In the genomic region with DNA sequence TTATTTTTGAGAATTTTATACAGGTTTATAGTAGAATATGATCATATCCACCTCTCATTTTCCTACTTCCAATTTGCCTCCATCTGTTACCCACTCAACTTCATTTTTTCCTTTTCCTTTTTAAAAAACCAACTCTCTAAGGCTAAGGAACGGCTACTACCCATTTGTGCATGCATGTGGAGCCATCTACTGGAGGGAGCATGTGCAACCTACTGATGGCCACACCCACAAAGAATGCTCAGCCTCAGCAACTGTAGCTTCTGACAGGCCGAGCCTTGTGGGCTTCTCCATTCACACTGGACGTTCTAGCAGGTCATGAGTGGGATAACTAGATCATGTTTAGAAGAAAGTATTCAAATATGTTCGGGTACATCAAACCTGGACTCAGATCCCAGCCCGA, we compare ENCODE assay signal across 8 mouse cellular contexts.
DNase-seq lines count a peak whose midpoint lies in the region; ATAC-seq and TF ChIP-seq lines count a peak whose summit lies in the region.

No protein-coding gene starts in this region.

- no peaks in the 10 kb centered on the region for H3K27me3 ChIP-seq in hindbrain, embryonic 11.5 days (ENCODE audit: control insufficient read depth, insufficient read depth, low read length)
- no peaks in the 10 kb centered on the region for H3K27me3 ChIP-seq in hindbrain, embryonic 13.5 days
- no peaks in the 10 kb centered on the region for H3K27me3 ChIP-seq in MEL (ENCODE audit: control insufficient read depth in 1 of 2, insufficient read depth in 2 of 2, low read length in 2 of 2)

- no peak for ATAC-seq in hindbrain, embryonic 11.5 days (ENCODE audit: low FRiP score)
- ATAC-seq in hindbrain, embryonic 13.5 days (ENCODE audit: low FRiP score) = no peak

- no peak overlapping the region for H3K27ac ChIP-seq in hindbrain, embryonic 11.5 days (ENCODE audit: low read depth, low read length)
- H3K27ac ChIP-seq in hindbrain, embryonic 13.5 days = no peak overlapping the region
- no peak overlapping the region for H3K27ac ChIP-seq in MEL (ENCODE audit: control insufficient read depth, low read depth, low read length)

- no peak for TF ChIP-seq POLR2A in MEL (IDR thresholded peaks at IDR 0.05; ENCODE audit: control insufficient read depth in 1 of 2, insufficient read depth in 1 of 2, low read depth in 1 of 2, low read length in 2 of 2, poor library complexity in 1 of 2)

- peak; percentile 37 for DNase-seq in hindbrain, embryonic 11.5 days (ENCODE audit: low spot score)
- DNase-seq in MEL (ENCODE audit: low read depth, low spot score) = peak; percentile 49
- DNase-seq in cerebellum, adult 8-10 months = peak; percentile 29
- DNase-seq in gastrocnemius, postnatal 14 days = peak; percentile 20
- DNase-seq in kidney, postnatal 4 days = peak; percentile 59 to 66
- DNase-seq in lung, postnatal 4 days = peak; percentile 22 to 48
- peak; percentile 2 for DNase-seq in skeletal muscle tissue, adult 2 months (ENCODE audit: low read depth, low spot score)

- H3K9me3 ChIP-seq in hindbrain, embryonic 11.5 days (ENCODE audit: control insufficient read depth, low read length) = no peaks in the 10 kb centered on the region
- H3K9me3 ChIP-seq in hindbrain, embryonic 13.5 days = no peaks in the 10 kb centered on the region
- H3K9me3 ChIP-seq in MEL (replicated peaks; ENCODE audit: insufficient read depth, low read length) = no peaks in the 10 kb centered on the region

- intact Hi-C loops in gastrocnemius, postnatal 14 days (cut with DNase I; ENCODE audit: low total_unique reads) = no loop called here

- H3K79me2 ChIP-seq in MEL (ENCODE audit: control insufficient read depth, insufficient read depth, low read length, poor library complexity) = no peaks in the 10 kb centered on the region

- no peak overlapping the region for H3K9ac ChIP-seq in hindbrain, embryonic 11.5 days (ENCODE audit: low read depth, low read length)
- no peak overlapping the region for H3K9ac ChIP-seq in hindbrain, embryonic 13.5 days
- no peak overlapping the region for H3K9ac ChIP-seq in MEL (ENCODE audit: control insufficient read depth, low read depth, low read length, poor library complexity, severe bottlenecking)

- H3K36me3 ChIP-seq in hindbrain, embryonic 11.5 days (ENCODE audit: control insufficient read depth, insufficient read depth, low read length) = no peaks in the 10 kb centered on the region
- no peaks in the 10 kb centered on the region for H3K36me3 ChIP-seq in hindbrain, embryonic 13.5 days
- no peaks in the 10 kb centered on the region for H3K36me3 ChIP-seq in MEL (ENCODE audit: control insufficient read depth in 1 of 2, insufficient read depth in 2 of 2, low read length in 2 of 2)

- TF ChIP-seq CTCF in MEL (IDR thresholded peaks at IDR 0.05 in 2 of 3, conservative IDR thresholded peaks at IDR 0.05 in 1 of 3; ENCODE audit: control insufficient read depth in 1 of 3, insufficient read depth in 1 of 3, low read depth in 2 of 3, low read length in 3 of 3, poor library complexity in 1 of 3, severe bottlenecking in 1 of 3) = peak in 2 of 3 experiments; percentile 62 to 63; a peak in 4 of 6 replicates

- 37% methylated on average over 5 of the region's 5 CpGs for WGBS in hindbrain, embryonic 11.5 days
- 41% methylated on average over 5 of the region's 5 CpGs for WGBS in hindbrain, embryonic 13.5 days

- TF ChIP-seq RAD21 in MEL (IDR thresholded peaks at IDR 0.05; ENCODE audit: low read depth, low read length) = peak; percentile 51

- no peak overlapping the region for H3K4me3 ChIP-seq in hindbrain, embryonic 11.5 days (ENCODE audit: low read depth, low read length)
- no peak overlapping the region for H3K4me3 ChIP-seq in hindbrain, embryonic 13.5 days
- H3K4me3 ChIP-seq in MEL (ENCODE audit: control insufficient read depth in 1 of 2, insufficient read depth in 1 of 2, low read depth in 2 of 2, low read length in 2 of 2) = no peak overlapping the region

- no peaks in the 10 kb centered on the region for H3K4me1 ChIP-seq in hindbrain, embryonic 11.5 days (replicated peaks; ENCODE audit: control insufficient read depth, insufficient read depth, low read length)
- H3K4me1 ChIP-seq in hindbrain, embryonic 13.5 days (replicated peaks) = no peaks in the 10 kb centered on the region
- no peaks in the 10 kb centered on the region for H3K4me1 ChIP-seq in MEL (ENCODE audit: control insufficient read depth in 1 of 2, insufficient read depth in 2 of 2, low read length in 2 of 2)

- TF ChIP-seq EP300 in MEL (IDR thresholded peaks at IDR 0.05; ENCODE audit: low read depth in 1 of 2, low read length in 2 of 2) = no peak

- H3K4me2 ChIP-seq in hindbrain, embryonic 11.5 days (replicated peaks; ENCODE audit: low read depth, low read length) = no peak overlapping the region
- H3K4me2 ChIP-seq in hindbrain, embryonic 13.5 days = no peak overlapping the region

TF ChIP-seq in MEL, 35 proteins besides CTCF, POLR2A, EP300 and RAD21:
- TF ChIP-seq RCOR1 (IDR thresholded peaks at IDR 0.05; ENCODE audit: low read depth, low read length) (no peak), MAFK (IDR thresholded peaks at IDR 0.05; ENCODE audit: borderline replicate concordance, low read depth, low read length) (no peak), USF2 (IDR thresholded peaks at IDR 0.05; ENCODE audit: borderline replicate concordance in 1 of 2, insufficient read depth in 1 of 2, low read depth in 1 of 2, low read length in 2 of 2) (no peak), MXI1 (IDR thresholded peaks at IDR 0.05; ENCODE audit: low read depth, low read length) (no peak), MAX (IDR thresholded peaks at IDR 0.05; ENCODE audit: low read length) (no peak), SMC3 (IDR thresholded peaks at IDR 0.05; ENCODE audit: low read depth, low read length) (peak; percentile 40), BHLHE40 (IDR thresholded peaks at IDR 0.05; ENCODE audit: borderline replicate concordance, low read depth, low read length) (no peak), ZC3H11A (IDR thresholded peaks at IDR 0.05; ENCODE audit: low read depth, low read length) (0 out of 2 replicates have a peak, but pooled peaks have one; percentile 17)
TF ChIP-seq in MEL: peak in this region for 2.

Comparison
In these comparisons a context has a peak if more than half of its experiments do, and no peak if none do; other contexts are left out.
1. DNase-seq: peak in every context shown above with its lines; median percentile 62 in kidney, postnatal 4 days; 49 in MEL; 37 in hindbrain, embryonic 11.5 days; 35 in lung, postnatal 4 days; 29 in cerebellum, adult 8-10 months; 20 in gastrocnemius, postnatal 14 days; 2 in skeletal muscle tissue, adult 2 months.